Mouse (Mus musculus) megakaryocyte progenitor cell, adult 5-6 weeks (primary cell): ENCODE results near the gene Pex10. TPM values are rescaled to one million over a fixed set of nuclear protein-coding genes. Genes with fewer than 3 reads are reported as not detected.

Experiments used
- total RNA-seq, 2 experiments: library from RNA; stranded (forward) in 1 of 2; stranded (reverse) in 1 of 2; fragments of 157-497, 149-512 nt in 1 of 2; fragments of 200-1000 nt in 1 of 2; gene quantifications; 2 replicates each; pipeline versions ENCODE4 v1.2.3 to v1.2.4; 2015 to 2017

Pex10 gene
- total RNA-seq, 2 experiments from 2014 or later, result 6.0 to 13.8 TPM

Other genes with a start within 250 kb of the Pex10 start
- not detected in 2 replicates for gene Ttc34, start 229.6 kb upstream of the Pex10 start, total RNA-seq (2015)
- not detected in 2 replicates for gene Ttc34, start 229.6 kb upstream of the Pex10 start, total RNA-seq (2017)
- gene Mmel1, start 197.4 kb upstream of the Pex10 start, total RNA-seq (2015), result not detected in 2 replicates
- not detected in 2 replicates for gene Mmel1, start 197.4 kb upstream of the Pex10 start, total RNA-seq (2017)
- 5.0 and 5.6 TPM in 2 replicates for gene Fam213b, start 167.9 kb upstream of the Pex10 start, total RNA-seq (2015)
- gene Fam213b, start 167.9 kb upstream of the Pex10 start, total RNA-seq (2017), result 1.8 and 5.6 TPM in 2 replicates
- 68.4 and 89.8 TPM in 2 replicates for gene Tnfrsf14, start 138.5 kb upstream of the Pex10 start, total RNA-seq (2015)
- 58.3 and 68.2 TPM in 2 replicates for gene Tnfrsf14, start 138.5 kb upstream of the Pex10 start, total RNA-seq (2017)
- gene Hes5, start 106.1 kb upstream of the Pex10 start, total RNA-seq (2015), result 0.64 and 0.67 TPM in 2 replicates
- 0.24 and 4.5 TPM in 2 replicates for gene Hes5, start 106.1 kb upstream of the Pex10 start, total RNA-seq (2017)
- gene Pank4, start 102.9 kb upstream of the Pex10 start, total RNA-seq (2015), result 28.0 and 43.9 TPM in 2 replicates
- gene Pank4, start 102.9 kb upstream of the Pex10 start, total RNA-seq (2017), result 24.6 and 24.8 TPM in 2 replicates
- gene Plch2, start 10.2 kb upstream of the Pex10 start, total RNA-seq (2015), result not detected in 2 replicates
- gene Plch2, start 10.2 kb upstream of the Pex10 start, total RNA-seq (2017), result not detected in 2 replicates
- 123 and 145 TPM in 2 replicates for gene Rer1, start 19.4 kb downstream of the Pex10 start, total RNA-seq (2015)
- 118 and 126 TPM in 2 replicates for gene Rer1, start 19.4 kb downstream of the Pex10 start, total RNA-seq (2017)
- 0.47 and 0.81 TPM in 2 replicates for gene Morn1, start 19.6 kb downstream of the Pex10 start, total RNA-seq (2015)
- gene Morn1, start 19.6 kb downstream of the Pex10 start, total RNA-seq (2017), result 1.7 and 3.6 TPM in 2 replicates
- gene Ski, start 155.6 kb downstream of the Pex10 start, total RNA-seq (2015), result 16.9 and 19.7 TPM in 2 replicates
- gene Ski, start 155.6 kb downstream of the Pex10 start, total RNA-seq (2017), result 5.0 and 5.7 TPM in 2 replicates
- gene Faap20, start 182.8 kb downstream of the Pex10 start, total RNA-seq (2015), result 28.6 and 46.3 TPM in 2 replicates
- 14.2 and 17.6 TPM in 2 replicates for gene Faap20, start 182.8 kb downstream of the Pex10 start, total RNA-seq (2017)